In genomic region chr19:27848946-27849345, GRCm38 (mm10) we compare ENCODE assay signal across 16 mouse cellular contexts.
"Had no signal": no experiment of that assay in that cellular context is flagged by ENCODE, and none has a peak within 500 bp of the region (broad histone marks: within the 10 kb centered on the region; RNA-seq: fewer than 3 reads in every experiment).

No protein-coding gene starts in this region.

- H3K4me1 ChIP-seq: neural tube, embryonic 13.5 days; neural tube, embryonic 15.5 days; stomach, embryonic 15.5 days had no signal

- H3K9me3 ChIP-seq: neural tube, embryonic 13.5 days; neural tube, embryonic 15.5 days; stomach, embryonic 15.5 days had no signal

- H3K4me3 ChIP-seq: neural tube, embryonic 13.5 days; neural tube, embryonic 15.5 days; stomach, embryonic 15.5 days had no signal

- H3K4me2 ChIP-seq: neural tube, embryonic 13.5 days; neural tube, embryonic 15.5 days; stomach, embryonic 15.5 days had no signal

- H3K27me3 ChIP-seq: neural tube, embryonic 13.5 days; neural tube, embryonic 15.5 days; stomach, embryonic 15.5 days had no signal

- H3K9ac ChIP-seq: neural tube, embryonic 13.5 days; neural tube, embryonic 15.5 days; stomach, embryonic 15.5 days had no signal

- H3K27ac ChIP-seq: neural tube, embryonic 13.5 days; neural tube, embryonic 15.5 days; stomach, embryonic 15.5 days; stomach, postnatal 0 days had no signal

- H3K36me3 ChIP-seq: neural tube, embryonic 15.5 days; stomach, embryonic 15.5 days had no signal

- DNase-seq: retina, postnatal 1 day; right cerebral cortex, adult 18-20 months; right cerebral cortex, postnatal 14 days; right cerebral cortex, postnatal 25 days; right cerebral cortex, postnatal 4 days; spleen, adult 18-20 months; thymus, adult 18-20 months; thymus, adult 2 months; thymus, postnatal 14 days; thymus, postnatal 25 days; thymus, postnatal 36 days; thymus, postnatal 4 days had no signal
